Mouse (Mus musculus) lung, postnatal 0 days (tissue): Measurements from ENCODE around the gene Gm9195.

Experiments used
- CTCF ChIP-seq: IDR thresholded peaks from 2 replicates; pipeline ENCODE4 v1.5.1; 2016; ENCODE audit warnings: antibody characterized with exemption, mild to moderate bottlenecking
- EP300 ChIP-seq: IDR thresholded peaks from 2 replicates; pipeline ENCODE4 v1.6.1; 2016; ENCODE audit warnings: antibody characterized with exemption, mild to moderate bottlenecking, control low read depth

DNA sequence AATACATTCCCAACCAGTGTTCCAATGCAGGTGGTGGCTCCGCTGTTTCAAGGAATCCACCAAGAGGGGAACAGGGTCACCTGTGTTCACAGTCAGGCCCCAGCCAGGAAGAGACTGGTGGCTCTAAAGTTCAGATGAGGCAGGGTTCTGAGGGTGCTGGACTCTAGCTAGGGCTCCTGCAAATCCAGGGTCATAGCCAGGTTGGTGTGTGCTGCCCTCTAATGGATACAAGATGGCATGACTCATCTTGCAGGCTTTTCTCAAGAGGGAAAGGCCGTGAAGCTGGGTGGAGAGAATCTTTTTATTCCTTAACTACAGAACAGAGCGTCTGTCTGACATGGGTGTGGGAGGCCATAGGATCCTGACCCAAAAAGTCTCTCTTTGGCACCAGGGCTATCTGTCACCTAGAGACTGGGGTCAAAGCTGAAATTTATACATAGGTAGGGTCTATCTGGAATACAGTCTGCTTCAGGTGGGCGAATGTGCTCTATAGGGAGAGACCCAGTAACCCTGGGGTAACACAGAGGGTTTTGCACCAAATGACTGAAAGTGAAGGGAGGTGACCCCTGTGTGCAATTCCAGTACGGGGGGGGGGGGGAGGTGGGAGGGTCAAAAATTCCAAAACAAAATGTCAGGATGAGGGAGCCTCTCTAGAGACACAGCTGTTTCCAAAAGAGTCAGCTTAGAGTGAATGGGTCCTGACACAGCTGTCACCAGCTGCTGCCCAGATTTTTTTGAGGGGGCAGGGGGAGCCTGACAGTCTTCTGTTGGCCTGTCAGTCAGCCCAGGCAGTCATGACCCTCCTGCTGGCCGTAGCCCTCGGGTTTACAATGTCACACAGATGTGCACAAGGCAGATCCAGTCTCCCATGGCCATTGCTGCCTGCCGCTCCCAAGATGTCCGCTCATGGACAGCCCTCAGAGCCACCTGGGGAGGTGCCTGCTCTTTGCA lies 44.2 kb downstream of the Gm9195 start:
- TF ChIP-seq CTCF (peak; percentile 77), EP300 (no peak)
